Mouse (Mus musculus): ENCODE measurements at regions not wholly inside any gene's neighbourhood (a gene's known extent, or its start where the extent isn't known, plus 50 kb on each side); places are given as distances from the start of the nearest gene placed in this dataset.

- H3K27ac ChIP-seq: no peak overlapping the region
- no peak overlapping the region for H3K9ac ChIP-seq (replicated peaks)
- H3K4me2 ChIP-seq: peak overlapping the region; percentile 43
- H3K4me3 ChIP-seq (replicated peaks): no peak overlapping the region
- 23% methylated on average over 10 of the region's 10 CpGs for WGBS
- no peaks in the 10 kb centered on the region; the same call in 1 of the 2 replicates for H3K27me3 ChIP-seq
- H3K4me1 ChIP-seq (replicated peaks): peaks cover 13% of the 10 kb centered on the region
- no peaks in the 10 kb centered on the region for H3K9me3 ChIP-seq
- no peak for ATAC-seq (ENCODE audit: insufficient number of reproducible peaks, insufficient read depth, low FRiP score, low TSS enrichment, low read depth)
- no peaks in the 10 kb centered on the region for H3K36me3 ChIP-seq
These were observed 57.9 kb downstream of the Sox9 start for GRCm38 (mm10) chr11:112839721-112840494.

GRCm38 (mm10) chr11:112840495-112840828, 58.4 kb downstream of the Sox9 start:
- H3K9me3 ChIP-seq: no peaks in the 10 kb centered on the region
- no peaks in the 10 kb centered on the region for H3K36me3 ChIP-seq
- no peak overlapping the region for H3K27ac ChIP-seq
- H3K27me3 ChIP-seq: no peaks in the 10 kb centered on the region; the same call in 1 of the 2 replicates
- peak overlapping the region; percentile 43 for H3K4me2 ChIP-seq
- ATAC-seq (ENCODE audit: insufficient number of reproducible peaks, insufficient read depth, low FRiP score, low TSS enrichment, low read depth): no peak
- peaks cover 8% of the 10 kb centered on the region for H3K4me1 ChIP-seq (replicated peaks)
- H3K4me3 ChIP-seq (replicated peaks): no peak overlapping the region
- no peak overlapping the region for H3K9ac ChIP-seq (replicated peaks)
- WGBS: 13% methylated on average over 10 of the region's 10 CpGs

GRCm38 (mm10) chr11:112844258-112844901, 62.4 kb downstream of the Sox9 start:
- 81% methylated on average over 8 of the region's 8 CpGs for WGBS

GRCm38 (mm10) chr11:112847146-112847545, 65.1 kb downstream of the Sox9 start:
- Histone ChIP-seq H3K27ac (no peak overlapping the region), H3K4me3 (replicated peaks) (no peak overlapping the region), H3K27me3 (no peaks in the 10 kb centered on the region), H3K9me3 (no peaks in the 10 kb centered on the region), H3K4me2 (no peak overlapping the region), H3K4me1 (replicated peaks) (no peaks in the 10 kb centered on the region), H3K9ac (replicated peaks) (no peak overlapping the region), H3K36me3 (no peaks in the 10 kb centered on the region)
- WGBS: 93% methylated on average over 2 of the region's 2 CpGs
- no peak for ATAC-seq (ENCODE audit: insufficient number of reproducible peaks, insufficient read depth, low FRiP score, low TSS enrichment, low read depth)

More at GRCm38 (mm10) chr11:112844258-112844901, 62.4 kb downstream of the Sox9 start:
- H3K36me3 ChIP-seq: no peaks in the 10 kb centered on the region
- H3K27ac ChIP-seq: no peak overlapping the region
- no peaks in the 10 kb centered on the region for H3K9me3 ChIP-seq
- H3K4me1 ChIP-seq (replicated peaks): 0 out of 2 replicates have a peak, but pooled peaks cover 5% of the 10 kb centered on the region
- ATAC-seq (ENCODE audit: insufficient number of reproducible peaks, insufficient read depth, low FRiP score, low TSS enrichment, low read depth): no peak
- H3K27me3 ChIP-seq: no peaks in the 10 kb centered on the region; the same call in 1 of the 2 replicates
- H3K4me2 ChIP-seq: no peak overlapping the region
- H3K9ac ChIP-seq (replicated peaks): no peak overlapping the region
- H3K4me3 ChIP-seq (replicated peaks): no peak overlapping the region

GRCm38 (mm10) chr11:112847851-112848250, 65.8 kb downstream of the Sox9 start:
- H3K36me3 ChIP-seq: no peaks in the 10 kb centered on the region
- WGBS: 84% methylated on average over 3 of the region's 3 CpGs
- H3K4me2 ChIP-seq: no peak overlapping the region
- no peak for ATAC-seq (ENCODE audit: insufficient number of reproducible peaks, insufficient read depth, low FRiP score, low TSS enrichment, low read depth)
- H3K9ac ChIP-seq (replicated peaks): no peak overlapping the region
- no peaks in the 10 kb centered on the region for H3K9me3 ChIP-seq
- no peaks in the 10 kb centered on the region for H3K27me3 ChIP-seq
- H3K4me3 ChIP-seq (replicated peaks): no peak overlapping the region
- no peaks in the 10 kb centered on the region for H3K4me1 ChIP-seq (replicated peaks)
- no peak overlapping the region for H3K27ac ChIP-seq

- 73% methylated on average over 5 of the region's 5 CpGs for WGBS
- no peak overlapping the region for H3K4me3 ChIP-seq (replicated peaks)
- H3K36me3 ChIP-seq: no peaks in the 10 kb centered on the region
- no peak overlapping the region for H3K9ac ChIP-seq (replicated peaks)
- H3K4me2 ChIP-seq: no peak overlapping the region
- H3K27ac ChIP-seq: no peak overlapping the region
- no peaks in the 10 kb centered on the region for H3K9me3 ChIP-seq
- no peaks in the 10 kb centered on the region for H3K27me3 ChIP-seq
- no peak for ATAC-seq (ENCODE audit: insufficient number of reproducible peaks, insufficient read depth, low FRiP score, low TSS enrichment, low read depth)
- no peaks in the 10 kb centered on the region for H3K4me1 ChIP-seq (replicated peaks)
These were observed 68.0 kb downstream of the Sox9 start for GRCm38 (mm10) chr11:112849974-112850373.

- no peak overlapping the region for H3K4me2 ChIP-seq
- H3K27ac ChIP-seq: no peak overlapping the region
- no peak overlapping the region for H3K4me3 ChIP-seq (replicated peaks)
- no peaks in the 10 kb centered on the region for H3K9me3 ChIP-seq
- no peaks in the 10 kb centered on the region for H3K27me3 ChIP-seq
- 83% methylated on average over 13 of the region's 13 CpGs for WGBS
- no peak overlapping the region for H3K9ac ChIP-seq (replicated peaks)
- H3K36me3 ChIP-seq: no peaks in the 10 kb centered on the region
- H3K4me1 ChIP-seq (replicated peaks): no peaks in the 10 kb centered on the region
- no peak for ATAC-seq (ENCODE audit: insufficient number of reproducible peaks, insufficient read depth, low FRiP score, low TSS enrichment, low read depth)
These were observed 68.7 kb downstream of the Sox9 start for GRCm38 (mm10) chr11:112850532-112851272.

- 80% methylated on average over 9 of the region's 9 CpGs for WGBS
- no peaks in the 10 kb centered on the region for H3K4me1 ChIP-seq (replicated peaks)
- H3K27me3 ChIP-seq: no peaks in the 10 kb centered on the region
- no peak overlapping the region for H3K4me3 ChIP-seq (replicated peaks)
- H3K4me2 ChIP-seq: no peak overlapping the region
- ATAC-seq (ENCODE audit: insufficient number of reproducible peaks, insufficient read depth, low FRiP score, low TSS enrichment, low read depth): no peak
- no peak overlapping the region for H3K27ac ChIP-seq
- H3K36me3 ChIP-seq: no peaks in the 10 kb centered on the region
- no peak overlapping the region for H3K9ac ChIP-seq (replicated peaks)
- H3K9me3 ChIP-seq: no peaks in the 10 kb centered on the region
These were observed 69.3 kb downstream of the Sox9 start for GRCm38 (mm10) chr11:112851321-112851720.

- Histone ChIP-seq H3K4me2 (no peak overlapping the region), H3K36me3 (no peaks in the 10 kb centered on the region), H3K27me3 (no peaks in the 10 kb centered on the region), H3K4me1 (replicated peaks) (peaks cover 5% of the 10 kb centered on the region; the same call in 1 of the 2 replicates), H3K4me3 (replicated peaks) (no peak overlapping the region), H3K9me3 (no peaks in the 10 kb centered on the region), H3K27ac (no peak overlapping the region), H3K9ac (replicated peaks) (no peak overlapping the region)
- no peak for ATAC-seq (ENCODE audit: insufficient number of reproducible peaks, insufficient read depth, low FRiP score, low TSS enrichment, low read depth)
- WGBS: 79% methylated on average over 5 of the region's 5 CpGs
These were observed 74.0 kb downstream of the Sox9 start for GRCm38 (mm10) chr11:112855975-112856374.

GRCm38 (mm10) chr11:112859309-112859708, 77.3 kb downstream of the Sox9 start:
- no peaks in the 10 kb centered on the region for H3K27me3 ChIP-seq
- H3K4me2 ChIP-seq: no peak overlapping the region
- ATAC-seq (ENCODE audit: insufficient number of reproducible peaks, insufficient read depth, low FRiP score, low TSS enrichment, low read depth): no peak
- WGBS: 83% methylated on average over 7 of the region's 7 CpGs
- H3K9ac ChIP-seq (replicated peaks): no peak overlapping the region
- H3K4me3 ChIP-seq (replicated peaks): no peak overlapping the region
- H3K36me3 ChIP-seq: no peaks in the 10 kb centered on the region
- no peaks in the 10 kb centered on the region for H3K9me3 ChIP-seq
- peaks cover 8% of the 10 kb centered on the region; the same call in 1 of the 2 replicates for H3K4me1 ChIP-seq (replicated peaks)
- H3K27ac ChIP-seq: no peak overlapping the region

GRCm38 (mm10) chr11:112860797-112861196, 78.8 kb downstream of the Sox9 start:
- Histone ChIP-seq H3K4me2 (peak overlapping the region; percentile 9; the same call in 1 of the 2 replicates), H3K27me3 (0 out of 2 replicates have a peak, but pooled peaks cover 4% of the 10 kb centered on the region), H3K27ac (peak overlapping the region; percentile 8; the same call in 1 of the 2 replicates), H3K4me3 (replicated peaks) (no peak overlapping the region), H3K36me3 (no peaks in the 10 kb centered on the region), H3K4me1 (replicated peaks) (peaks cover 8% of the 10 kb centered on the region; the same call in 1 of the 2 replicates), H3K9me3 (no peaks in the 10 kb centered on the region), H3K9ac (replicated peaks) (no peak overlapping the region)
- no peak for ATAC-seq (ENCODE audit: insufficient number of reproducible peaks, insufficient read depth, low FRiP score, low TSS enrichment, low read depth)
- 29% methylated on average over 11 of the region's 11 CpGs for WGBS
